Mouse (Mus musculus): ENCODE measurements at regions not wholly inside any gene's neighbourhood (a gene's known extent, or its start where the extent isn't known, plus 50 kb on each side); places are given as distances from the start of the nearest gene placed in this dataset.
A peak's percentile ranks its signal among the peaks of the same experiment; 100 is the strongest.

GRCm38 (mm10) chr7:77771711-77772449, 965.9 kb downstream of the Ntrk3 start:
- DNase-seq (ENCODE audit: low spot score in 2 of 2): peak; percentile 57 to 66
- no peak for TF ChIP-seq CTCF (conservative IDR thresholded peaks at IDR 0.05)
- peak overlapping the region; percentile 67 for H3K27ac ChIP-seq
- H3K4me3 ChIP-seq: peak overlapping the region; percentile 38

DNA sequence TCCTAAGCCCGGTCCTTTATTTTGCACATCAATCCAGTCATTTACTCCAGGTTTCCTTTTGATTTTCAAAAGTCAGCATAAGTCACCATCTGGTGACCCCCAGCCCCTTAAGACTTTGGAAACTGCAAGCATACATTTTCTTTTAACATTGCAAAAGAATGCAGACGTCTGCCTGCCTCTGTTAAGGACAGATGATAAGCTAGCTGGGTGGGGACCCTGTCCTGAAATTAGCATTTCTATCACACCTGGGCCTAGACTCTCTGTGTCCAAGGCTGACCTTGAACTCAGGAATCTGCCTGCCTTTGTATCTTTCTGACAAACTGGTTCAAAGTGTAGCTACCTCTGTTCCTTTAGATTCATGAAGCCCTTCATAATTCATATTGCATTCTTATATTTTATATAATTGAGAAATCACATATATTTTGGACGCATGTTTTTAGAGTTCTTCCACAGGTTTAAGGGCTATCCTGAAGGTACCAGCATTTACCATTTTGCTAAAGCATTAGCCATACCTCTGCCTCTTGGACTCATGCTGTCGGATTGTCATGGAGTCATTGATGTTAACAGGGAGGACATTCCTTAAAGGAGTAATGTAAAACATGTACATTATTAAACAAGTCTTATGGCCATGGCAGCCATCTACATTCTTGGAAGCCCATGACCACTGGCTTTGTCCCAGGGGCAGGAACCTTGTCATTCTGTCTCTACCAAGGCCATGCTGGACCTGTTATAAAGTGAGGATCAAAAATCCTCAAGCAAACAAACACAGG, 998.6 kb downstream of the Ntrk3 start:
- no peak overlapping the region for H3K4me3 ChIP-seq
- no peak for TF ChIP-seq CTCF (conservative IDR thresholded peaks at IDR 0.05)
- DNase-seq (ENCODE audit: low spot score in 2 of 2): no peak
- H3K27ac ChIP-seq: no peak overlapping the region

Small RNAs in the stretch of these regions (microRNA-seq; reads per million reads assigned to microRNA genes)
- 0 reads per million in 2 experiments for gene Gm44358

Measured in layer of hippocampus, adult 2 months (tissue).